Mouse (Mus musculus) ES-Bruce4 (cell line): ENCODE measurements around the gene 9430015G10Rik.

ENCODE experiments used
- CTCF ChIP-seq: IDR thresholded peaks from one replicate; pipeline ENCODE4 v1.8.1; 2011; ENCODE audit warnings: low read depth, low read length
- EP300 ChIP-seq: IDR thresholded peaks from 2 replicates; pipeline ENCODE4 v1.6.1; 2011; ENCODE audit warnings: low read depth, low read length; ENCODE audit not compliant: insufficient read depth
- POLR2A ChIP-seq: IDR thresholded peaks from one replicate; pipeline ENCODE4 v1.8.1; 2011; ENCODE audit warnings: low read length; ENCODE audit not compliant: insufficient read depth

GRCm38 (mm10) chr4:156125393-156125792, 15.6 kb downstream of the 9430015G10Rik start:
- no peak for TF ChIP-seq CTCF
- no peak for TF ChIP-seq POLR2A
- TF ChIP-seq EP300 = no peak
